Mouse (Mus musculus): Measurements from ENCODE around the gene Rbm25. TPM values are rescaled to one million over a fixed set of nuclear protein-coding genes. Genes with fewer than 3 reads are reported as not detected.

The Rbm25 gene
- total and polyA plus RNA-seq, 3 experiments, result 27.4 to 49.6 (median 37.3) TPM

- TF ChIP-seq POLR2A (IDR thresholded peaks at IDR 0.05; ENCODE audit: insufficient read depth, low read depth, low read length), result no peak
- no peak for TF ChIP-seq CTCF (IDR thresholded peaks at IDR 0.05)
- no peak for TF ChIP-seq EP300 (IDR thresholded peaks at IDR 0.05; ENCODE audit: insufficient read depth, low read depth, low read length)
- WGBS, result 81% methylated on average over 7 of the region's 7 CpGs
- Histone ChIP-seq H3K79me2 (replicated peaks; ENCODE audit: control insufficient read depth, insufficient read depth, low read length) (peaks cover 3% of the 10 kb centered on the region), H3K4me1 (ENCODE audit: control insufficient read depth, insufficient read depth, low read length) (no peaks in the 10 kb centered on the region), H3K4me3 (no peak overlapping the region), H3K27ac (no peak overlapping the region), H3K27me3 (ENCODE audit: control insufficient read depth, insufficient read depth, low read length) (no peaks in the 10 kb centered on the region), H3K36me3 (ENCODE audit: control insufficient read depth, insufficient read depth, low read length) (no peaks in the 10 kb centered on the region), H3K9ac (ENCODE audit: low read depth, low read length) (no peak overlapping the region)
- intact Hi-C loops (cut with DNase I), result no loop called here
- no peak for DNase-seq
Observed at GRCm38 (mm10) chr12:83708160-83709092, 77.4 kb downstream of the Rbm25 start.

DNA sequence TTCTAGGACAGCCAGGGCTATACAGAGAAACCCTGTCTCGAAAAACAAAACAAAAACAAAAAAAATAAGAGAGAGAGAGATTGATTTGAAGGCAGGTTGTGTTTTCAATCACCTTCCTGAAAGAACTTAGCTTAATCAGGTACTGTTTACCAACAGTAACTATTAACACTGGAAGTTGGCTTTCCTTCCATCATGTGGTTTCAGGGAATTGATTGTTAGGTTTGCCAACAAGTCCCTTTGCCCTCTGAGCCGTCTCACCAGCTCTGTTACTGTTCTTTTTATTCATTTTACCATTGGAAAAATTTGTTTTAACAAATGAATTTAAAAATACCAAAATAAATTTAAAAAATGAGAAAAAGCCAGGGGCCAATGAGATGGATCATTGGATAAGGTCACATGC is 78.9 kb downstream of the Rbm25 start:
- DNase-seq, result no peak
- WGBS, result 80% methylated on average over 2 of the region's 2 CpGs
- H3K36me3 ChIP-seq (ENCODE audit: control insufficient read depth, insufficient read depth, low read length), result no peaks in the 10 kb centered on the region
- TF ChIP-seq EP300 (IDR thresholded peaks at IDR 0.05; ENCODE audit: insufficient read depth, low read depth, low read length), result no peak
- TF ChIP-seq CTCF (IDR thresholded peaks at IDR 0.05), result no peak
- no peaks in the 10 kb centered on the region for H3K27me3 ChIP-seq (ENCODE audit: control insufficient read depth, insufficient read depth, low read length)
- peaks cover under 1% of the 10 kb centered on the region; the same call in 1 of the 2 replicates for H3K79me2 ChIP-seq (replicated peaks; ENCODE audit: control insufficient read depth, insufficient read depth, low read length)
- no peaks in the 10 kb centered on the region for H3K4me1 ChIP-seq (ENCODE audit: control insufficient read depth, insufficient read depth, low read length)
- H3K4me3 ChIP-seq, result no peak overlapping the region
- no peak overlapping the region for H3K9ac ChIP-seq (ENCODE audit: low read depth, low read length)
- intact Hi-C loops (cut with DNase I), result loop anchor here (5.0 to 10.0 kb wide), 2 partner anchors 325 to 352 kb away; partner anchors contain the start of genes Acot4 and Gm49366
- no peak overlapping the region for H3K27ac ChIP-seq

DNA sequence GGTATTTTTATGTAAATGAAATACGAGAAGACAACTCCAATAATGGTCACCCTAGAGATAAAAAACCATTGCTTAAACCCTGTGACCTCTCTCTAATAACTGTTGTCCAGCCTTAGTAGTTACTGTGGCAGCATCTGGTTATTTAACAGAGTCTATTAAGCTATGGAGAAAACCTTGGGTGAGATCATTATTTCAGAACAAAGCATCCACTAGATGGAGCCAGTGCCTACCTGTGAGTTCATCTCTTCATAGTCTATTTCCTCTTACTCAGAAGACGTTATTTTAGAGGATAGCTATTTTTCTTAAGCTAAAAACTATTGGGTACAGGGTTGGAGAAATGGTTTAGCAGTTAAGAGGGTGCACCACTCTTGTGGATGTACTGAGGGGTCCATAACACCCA is 82.7 kb downstream of the Rbm25 start:
- H3K79me2 ChIP-seq (replicated peaks; ENCODE audit: control insufficient read depth, insufficient read depth, low read length), result no peaks in the 10 kb centered on the region; the same call in 1 of the 2 replicates
- no peak overlapping the region for H3K9ac ChIP-seq (ENCODE audit: low read depth, low read length)
- intact Hi-C loops (cut with DNase I), result loop anchor here (1.0 to 10.0 kb wide), 4 partner anchors 58 to 349 kb away; partner anchors contain the start of genes Acot4 and Gm49366
- 40% methylated on average over 2 of the region's 2 CpGs for WGBS
- no peak for DNase-seq
- no peak overlapping the region for H3K27ac ChIP-seq
- no peak overlapping the region for H3K4me3 ChIP-seq
- peaks cover 6% of the 10 kb centered on the region for H3K4me1 ChIP-seq (ENCODE audit: control insufficient read depth, insufficient read depth, low read length)
- no peaks in the 10 kb centered on the region for H3K36me3 ChIP-seq (ENCODE audit: control insufficient read depth, insufficient read depth, low read length)
- no peaks in the 10 kb centered on the region for H3K27me3 ChIP-seq (ENCODE audit: control insufficient read depth, insufficient read depth, low read length)
- no peak for TF ChIP-seq EP300 (IDR thresholded peaks at IDR 0.05; ENCODE audit: insufficient read depth, low read depth, low read length)
- no peak for TF ChIP-seq POLR2A (IDR thresholded peaks at IDR 0.05; ENCODE audit: insufficient read depth, low read depth, low read length)
- peak; percentile 90 for TF ChIP-seq CTCF (IDR thresholded peaks at IDR 0.05)

DNA sequence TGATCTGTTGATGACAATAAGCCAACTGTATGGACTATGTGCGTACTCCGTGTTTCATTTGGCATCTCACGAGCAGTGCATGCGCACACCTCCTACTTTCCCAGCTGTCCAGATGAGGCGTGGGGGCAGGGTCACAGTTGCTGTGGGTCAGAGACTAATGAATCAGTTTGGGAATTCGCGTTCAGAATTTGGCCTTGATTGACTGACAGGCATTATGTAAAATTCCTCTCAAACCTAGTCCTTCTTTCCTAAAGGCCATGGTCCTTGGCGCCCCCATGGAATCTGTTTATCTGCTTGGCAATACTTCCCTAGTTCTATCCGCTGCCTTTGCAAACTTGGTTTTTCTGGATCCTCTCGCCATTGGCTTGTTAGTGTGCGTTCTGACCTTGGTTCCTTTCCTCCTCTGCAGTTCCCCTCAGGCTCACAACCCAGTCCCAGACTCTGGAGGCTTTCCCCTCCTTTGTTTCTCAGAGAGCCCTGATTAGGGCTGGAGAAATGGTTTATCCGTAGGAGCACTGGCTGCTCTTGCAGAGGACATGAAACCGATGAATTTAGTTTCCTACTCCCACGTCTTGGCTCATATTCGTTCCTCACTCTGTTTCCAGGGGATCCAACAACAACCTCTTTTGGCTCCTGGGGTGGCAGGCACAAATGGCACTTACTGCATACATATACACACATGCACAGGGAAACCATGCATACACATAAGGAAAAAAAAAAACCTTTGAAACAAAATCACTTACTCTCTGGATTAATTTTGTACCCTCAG is 85.6 kb downstream of the Rbm25 start:
- peak in 1 of 2 experiments; percentile 13 for DNase-seq
- Histone ChIP-seq H3K36me3 (ENCODE audit: control insufficient read depth, insufficient read depth, low read length) (peaks cover 5% of the 10 kb centered on the region; the same call in 1 of the 2 replicates), H3K9ac (ENCODE audit: low read depth, low read length) (no peak overlapping the region), H3K27me3 (ENCODE audit: control insufficient read depth, insufficient read depth, low read length) (no peaks in the 10 kb centered on the region), H3K79me2 (replicated peaks; ENCODE audit: control insufficient read depth, insufficient read depth, low read length) (no peaks in the 10 kb centered on the region), H3K4me3 (no peak overlapping the region), H3K4me1 (ENCODE audit: control insufficient read depth, insufficient read depth, low read length) (peaks cover 12% of the 10 kb centered on the region), H3K27ac (peak overlapping the region; percentile 53)
- TF ChIP-seq POLR2A (IDR thresholded peaks at IDR 0.05; ENCODE audit: insufficient read depth, low read depth, low read length) (no peak), CTCF (IDR thresholded peaks at IDR 0.05) (no peak), EP300 (IDR thresholded peaks at IDR 0.05; ENCODE audit: insufficient read depth, low read depth, low read length) (no peak)
- intact Hi-C loops (cut with DNase I), result loop anchor here (10.0 kb wide), 1 partner anchor 318 kb away; the partner anchor contains the start of genes Acot4 and Gm49366
- 48% methylated on average over 15 of the region's 15 CpGs for WGBS

DNA sequence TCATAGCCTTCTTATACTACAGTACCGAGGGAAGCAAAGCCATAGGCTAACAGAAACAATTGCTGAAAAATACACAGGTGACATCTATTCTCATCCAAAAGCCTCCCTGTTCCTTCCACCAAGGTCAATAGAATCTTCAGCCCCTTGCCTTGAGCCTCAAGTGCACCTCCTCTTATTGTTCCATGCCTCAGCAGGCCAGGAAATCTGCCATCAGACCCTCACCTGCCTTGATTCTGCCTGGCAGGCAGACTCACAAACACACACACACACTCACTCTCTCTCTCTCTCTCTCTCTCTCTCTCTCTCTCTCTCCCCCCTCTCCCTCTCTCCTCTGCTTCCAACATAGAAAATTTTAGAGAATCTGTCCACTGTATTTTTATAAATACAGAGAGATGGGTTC is 88.4 kb downstream of the Rbm25 start:
- Histone ChIP-seq H3K4me3 (no peak overlapping the region), H3K27me3 (ENCODE audit: control insufficient read depth, insufficient read depth, low read length) (no peaks in the 10 kb centered on the region), H3K9ac (ENCODE audit: low read depth, low read length) (no peak overlapping the region), H3K27ac (no peak overlapping the region), H3K36me3 (ENCODE audit: control insufficient read depth, insufficient read depth, low read length) (peaks cover 6% of the 10 kb centered on the region; the same call in 1 of the 2 replicates), H3K79me2 (replicated peaks; ENCODE audit: control insufficient read depth, insufficient read depth, low read length) (no peaks in the 10 kb centered on the region), H3K4me1 (ENCODE audit: control insufficient read depth, insufficient read depth, low read length) (peaks cover 12% of the 10 kb centered on the region)
- intact Hi-C loops (cut with DNase I), result loop anchor here (10.0 kb wide), 1 partner anchor 315 kb away; the partner anchor contains the start of genes Acot4 and Gm49366
- TF ChIP-seq POLR2A (IDR thresholded peaks at IDR 0.05; ENCODE audit: insufficient read depth, low read depth, low read length) (no peak), CTCF (IDR thresholded peaks at IDR 0.05) (no peak), EP300 (IDR thresholded peaks at IDR 0.05; ENCODE audit: insufficient read depth, low read depth, low read length) (no peak)
- 86% methylated on average over 1 of the region's 1 CpGs for WGBS
- no peak for DNase-seq

Measured in heart, adult 2 months (tissue).